Mouse (Mus musculus) MEL (cell line): Measurements from ENCODE around the gene Ksr1.

Experiments used
- MAX ChIP-seq: IDR thresholded peaks from 2 replicates; pipeline ENCODE4 v1.6.1; 2011; ENCODE audit warnings: low read length, improper control_type of control experiment
- ZMIZ1 ChIP-seq: IDR thresholded peaks from 2 replicates; pipeline ENCODE4 v1.6.1; 2012; ENCODE audit warnings: low read depth, mild to moderate bottlenecking, inconsistent platforms, low read length, improper control_type of control experiment, moderate library complexity

GRCm38 (mm10) chr11:79092802-79093201 lies 53.4 kb downstream of the Ksr1 start:
- TF ChIP-seq MAX (no peak), ZMIZ1 (no peak)
